Mouse (Mus musculus) embryonic fibroblast, embryonic 13.5 days (primary cell): ENCODE measurements around the gene Fam3b.

ENCODE experiments used
- CTCF ChIP-seq: IDR thresholded peaks from 2 replicates; pipeline ENCODE4 v1.5.1; 2011; ENCODE audit warnings: mild to moderate bottlenecking, control low read depth, low read length, moderate library complexity, borderline replicate concordance; ENCODE audit not compliant: insufficient read depth
- POLR2A ChIP-seq: IDR thresholded peaks from 2 replicates; pipeline ENCODE4 v1.6.1; 2011; ENCODE audit warnings: low read depth, mild to moderate bottlenecking, control low read depth, low read length, moderate library complexity

DNA sequence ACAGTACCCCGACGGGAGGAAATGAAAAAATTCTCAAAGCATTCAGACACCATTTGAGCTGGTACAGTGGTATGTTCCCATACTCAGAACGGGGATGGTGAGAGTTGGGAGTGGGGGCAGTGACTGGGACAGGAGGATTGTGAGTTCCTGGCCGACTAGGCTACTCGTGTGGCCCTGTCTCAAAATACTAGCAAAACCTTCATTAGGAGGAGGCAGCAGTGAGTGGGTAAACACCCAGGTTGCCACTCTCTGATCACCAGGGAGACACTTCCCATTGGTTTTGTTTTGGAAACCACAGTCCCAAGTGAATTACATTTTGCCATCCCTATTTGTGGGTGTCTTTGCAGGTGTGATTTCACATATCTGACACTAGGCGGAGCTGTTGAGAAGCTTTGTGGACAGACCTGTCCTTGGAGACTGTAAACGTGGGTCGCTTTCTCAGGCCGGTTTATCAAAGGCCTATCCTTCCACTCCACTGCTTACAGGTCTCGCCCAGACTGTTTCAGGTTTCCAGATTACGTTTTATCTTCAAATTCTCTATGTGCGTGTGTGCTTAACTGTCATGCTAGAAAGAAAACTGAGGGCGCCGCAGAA lies 70.8 kb downstream of the Fam3b start:
- TF ChIP-seq CTCF (0 out of 2 replicates have a peak, but pooled peaks have one; percentile 10), POLR2A (no peak)
